Mouse (Mus musculus) Patski (cell line): Measurements from ENCODE around the gene Pax8. TPM values are rescaled to one million over a fixed set of nuclear protein-coding genes. Genes with fewer than 3 reads are reported as not detected.

Experiments used
- ATAC-seq: fragments of 100-300 bp; one replicate; pipeline ENCODE4 v1.8.0; 2021
- CTCF ChIA-PET: fragments of 350-600 bp; sonication (Branson Sonifier 250); formaldehyde crosslinking; loops from one replicate; lab custom pipeline; 2022; ENCODE audit warnings: inconsistent platforms; lab: Charles Lee
- POLR2A ChIA-PET: fragments of 350-600 bp; sonication (Branson Sonifier 250); formaldehyde crosslinking; loops from one replicate; lab custom pipeline; 2022; ENCODE audit warnings: antibody characterized with exemption, inconsistent platforms; lab: Charles Lee
- DNase-seq: peaks from one replicate; pipeline ENCODE4 v3.0.0-alpha.2; 2011; ENCODE audit warnings: low read depth, low spot score
- H3K27me3 ChIP-seq: fragments of 371-371 bp; one replicate; pipeline ENCODE4 v1.5.1; 2021
- CTCF ChIP-seq: fragments of 100-300 bp; IDR thresholded peaks from one replicate; pipeline ENCODE4 v1.5.1; 2021
- in situ Hi-C: fragments of 300-500 bp; cut with MboI; formaldehyde crosslinking; loops from 3 replicates; pipeline ENCODE4 v1.11.1; 2018; ENCODE audit warnings: low pct_unique_long_range_greater_than_20kb, mixed read lengths
- polyA plus RNA-seq: library from polyadenylated mRNA; unstranded; gene quantifications from one replicate; pipeline ENCODE4 v1.2.3, GENCODE M21; 2021

Pax8 gene
- polyA plus RNA-seq, 1 experiment from 2014 or later: 219 TPM

DNA sequence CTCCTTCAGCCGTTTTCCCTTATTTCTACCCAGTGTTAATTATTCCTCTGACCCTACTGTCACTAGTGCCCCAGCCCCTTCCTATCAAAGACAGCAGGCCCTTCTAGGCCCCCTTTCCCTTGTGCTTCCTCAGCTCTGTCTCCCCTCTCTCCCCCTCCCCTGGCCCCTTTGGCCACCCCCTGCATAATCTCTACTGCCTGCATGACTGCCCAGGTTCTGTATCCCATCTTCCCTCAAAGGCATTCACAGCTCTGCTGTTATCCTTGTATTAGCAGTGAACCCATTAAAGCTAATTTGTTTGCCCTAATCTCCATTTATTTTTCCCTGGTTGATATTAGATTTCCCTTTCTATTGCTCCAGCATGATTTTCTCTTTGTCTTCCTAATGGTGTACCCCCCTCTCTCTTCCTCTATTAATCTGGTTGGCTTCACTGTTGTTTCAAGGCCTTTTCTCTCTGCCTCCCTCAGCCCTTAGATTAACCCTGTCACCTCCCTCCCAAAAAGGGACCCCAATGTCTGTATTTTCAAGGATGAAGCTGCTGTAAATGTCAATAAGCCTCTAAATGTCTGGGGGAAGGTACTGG, 20.9 kb downstream of the Pax8 start:
- no peaks in the 10 kb centered on the region for H3K27me3 ChIP-seq
- DNase-seq: no peak
- no peak for TF ChIP-seq CTCF
- ATAC-seq: no peak
- ChIA-PET CTCF (interaction anchor here (0.9 to 1.4 kb wide), 5 partner anchors 12 to 114 kb away, joined by 3 to 6 read pairs (median 4); no protein-coding TSS in a partner anchor), POLR2A (interaction anchor here (0.8 to 5.8 kb wide), 7 partner anchors 10 to 40 kb away, joined by 3 to 32 read pairs (median 6); partner anchors contain the start of gene Pax8)
- in situ Hi-C loops: loop anchor here (25.0 kb wide), 1 partner anchor 1292 kb away; the partner anchor contains the start of genes Mastl and Yme1l1

DNA sequence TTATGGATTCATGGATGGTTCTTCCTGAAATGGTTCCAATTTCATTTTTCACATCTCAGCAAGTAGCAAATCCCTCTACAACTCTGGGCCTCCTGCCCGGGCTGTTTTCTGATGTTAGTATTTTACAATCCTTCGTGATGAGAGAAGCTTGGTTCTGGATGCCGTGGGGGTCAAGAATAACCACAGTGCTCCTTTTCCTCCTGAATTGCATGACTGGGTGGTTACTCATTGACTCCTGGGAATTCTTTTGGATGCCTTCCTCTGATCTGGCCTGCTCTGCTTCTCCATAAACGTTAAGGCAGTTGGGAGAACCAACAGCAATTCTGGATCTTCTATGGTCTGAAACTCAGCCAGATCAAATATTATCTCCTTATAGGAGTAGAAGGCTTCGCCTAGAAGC, 22.2 kb downstream of the Pax8 start:
- peak; percentile 92 for ATAC-seq
- TF ChIP-seq CTCF: no peak
- in situ Hi-C loops: loop anchor here (25.0 kb wide), 1 partner anchor 1291 kb away; the partner anchor contains the start of genes Mastl and Yme1l1
- POLR2A ChIA-PET: interaction anchor here (0.7 to 5.8 kb wide), 6 partner anchors 9 to 27 kb away, joined by 3 to 32 read pairs (median 4); partner anchors contain the start of gene Pax8
- DNase-seq: peak; percentile 98
- no peaks in the 10 kb centered on the region for H3K27me3 ChIP-seq
- CTCF ChIA-PET: interaction anchor here (1.1 kb wide), 1 partner anchor 36 kb away, joined by 3 read pairs; no protein-coding TSS in a partner anchor

DNA sequence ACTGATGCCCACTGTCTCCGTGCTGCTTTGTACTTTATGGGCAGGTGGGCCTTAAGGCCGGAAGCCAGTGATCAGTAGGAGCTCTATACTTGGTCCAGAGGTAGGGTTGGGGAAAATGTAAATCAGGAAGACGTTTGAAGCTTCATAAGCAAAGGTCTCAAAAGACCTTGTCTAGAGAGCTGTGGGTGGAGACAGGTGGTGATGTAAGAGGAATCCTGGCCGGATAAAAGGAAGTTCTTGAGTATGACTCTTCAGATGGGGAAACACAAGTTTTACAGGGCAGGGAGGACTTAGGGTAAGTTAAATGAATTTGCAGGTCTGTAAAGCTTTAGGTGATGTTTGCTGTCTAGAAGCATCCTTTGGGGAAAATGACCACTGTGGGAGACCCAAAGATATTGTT, 26.3 kb downstream of the Pax8 start:
- in situ Hi-C loops: no loop called here
- TF ChIP-seq CTCF: no peak
- CTCF ChIA-PET: interaction anchor here (1.4 kb wide), 2 partner anchors 11 to 119 kb away, joined by 3 to 6 read pairs; no protein-coding TSS in a partner anchor
- no peak for DNase-seq
- ATAC-seq: no peak
- H3K27me3 ChIP-seq: no peaks in the 10 kb centered on the region
- POLR2A ChIA-PET: interaction anchor here (1.0 to 1.6 kb wide), 3 partner anchors 13 to 26 kb away, joined by 3 to 5 read pairs (median 4); no protein-coding TSS in a partner anchor

DNA sequence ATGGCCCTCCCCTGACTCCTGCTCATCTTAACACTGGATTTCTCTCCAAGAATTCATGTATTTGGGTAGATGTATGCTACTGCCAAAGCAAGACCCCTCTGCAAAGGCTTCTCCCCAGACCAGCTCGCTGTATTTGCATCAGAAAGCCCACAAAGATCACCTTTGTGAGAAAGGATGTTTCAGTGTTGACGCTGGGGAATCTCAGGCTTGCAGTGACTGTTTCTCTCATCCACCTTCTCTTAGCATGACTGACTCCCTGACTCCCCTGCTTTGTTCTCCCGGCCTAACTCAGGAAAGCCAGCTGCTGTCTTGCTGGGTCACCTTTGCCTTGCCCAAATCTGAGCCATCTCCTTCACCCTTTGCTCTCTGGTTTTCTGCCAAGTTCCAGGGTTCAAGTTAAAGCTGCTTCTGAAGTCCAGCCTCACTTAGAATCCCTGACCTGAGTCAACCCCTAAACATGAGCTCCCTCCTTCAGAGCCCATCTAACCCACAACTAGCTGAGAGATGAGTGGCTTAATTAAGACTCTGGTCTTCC, 32.1 kb downstream of the Pax8 start:
- no peaks in the 10 kb centered on the region for H3K27me3 ChIP-seq
- ChIA-PET CTCF (interaction anchor here (1.3 kb wide), 1 partner anchor 9 kb away, joined by 3 read pairs; no protein-coding TSS in a partner anchor), POLR2A (interaction anchor here (0.9 kb wide), 1 partner anchor 9 kb away, joined by 3 read pairs; no protein-coding TSS in a partner anchor)
- no peak for DNase-seq
- in situ Hi-C loops: no loop called here
- no peak for TF ChIP-seq CTCF
- no peak for ATAC-seq

DNA sequence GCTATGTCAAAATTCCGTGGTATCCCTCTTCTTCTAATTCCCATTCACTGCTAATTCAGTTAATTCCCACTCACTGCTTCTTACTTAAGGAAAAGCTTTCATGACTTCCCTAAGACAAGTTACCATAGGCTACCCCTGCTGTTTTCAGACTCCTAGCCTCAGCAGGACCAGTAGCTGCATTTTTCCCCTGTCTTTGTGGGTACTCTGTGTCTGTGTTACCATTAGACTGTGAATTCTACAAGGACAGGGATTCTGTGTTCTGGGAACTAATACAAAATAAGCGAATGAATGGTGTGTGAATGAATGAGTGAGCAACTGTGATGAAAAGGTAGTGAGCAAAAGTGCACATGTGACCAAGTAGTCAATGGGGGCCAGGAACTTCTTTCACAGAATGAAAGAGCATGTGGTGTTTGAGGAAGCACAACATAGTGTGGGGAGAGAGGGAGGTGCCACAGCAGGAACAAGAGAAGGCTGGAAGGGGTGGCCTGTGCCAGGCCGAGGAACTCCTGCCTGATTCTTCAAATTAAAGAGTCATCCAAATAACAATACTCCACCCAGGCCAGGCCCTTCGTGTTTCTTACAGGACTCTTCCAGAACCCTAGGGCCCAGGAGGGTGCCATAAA, 33.0 kb downstream of the Pax8 start:
- TF ChIP-seq CTCF: no peak
- in situ Hi-C loops: no loop called here
- DNase-seq (no peak), ATAC-seq (no peak)
- H3K27me3 ChIP-seq: no peaks in the 10 kb centered on the region
- ChIA-PET CTCF (interaction anchor here (1.1 to 2.0 kb wide), 4 partner anchors 10 to 34 kb away, joined by 3 to 7 read pairs (median 4); no protein-coding TSS in a partner anchor), POLR2A (interaction anchor here (0.7 to 2.5 kb wide), 4 partner anchors 10 to 34 kb away, joined by 3 to 6 read pairs (median 4); no protein-coding TSS in a partner anchor)

DNA sequence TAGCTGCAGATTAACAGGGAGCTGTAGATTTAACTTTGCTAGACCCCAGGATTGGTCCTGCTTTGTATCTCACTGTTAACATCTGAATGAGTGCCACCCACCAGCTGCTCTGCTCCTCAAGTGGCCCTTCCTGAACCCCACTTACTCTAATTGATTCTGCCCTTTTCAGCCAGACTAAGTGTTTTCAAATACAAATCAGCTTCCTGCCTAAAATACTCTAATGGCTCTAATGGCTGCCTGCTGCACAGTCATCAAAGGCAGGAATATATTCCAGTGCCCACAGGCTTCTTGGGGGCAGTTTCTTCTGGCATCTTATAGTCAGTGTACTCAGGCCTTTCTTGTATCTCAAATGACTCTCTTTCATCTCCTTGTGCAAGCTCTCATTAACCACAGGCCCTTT, 33.5 kb downstream of the Pax8 start:
- ChIA-PET POLR2A (interaction anchor here (0.5 to 3.8 kb wide), 6 partner anchors 10 to 1265 kb away, joined by 3 to 31 read pairs (median 4); partner anchors contain the start of gene Pax8), CTCF (interaction anchor here (1.1 to 2.0 kb wide), 6 partner anchors 10 to 34 kb away, joined by 3 to 7 read pairs (median 5); no protein-coding TSS in a partner anchor)
- H3K27me3 ChIP-seq: no peaks in the 10 kb centered on the region
- no peak for TF ChIP-seq CTCF
- in situ Hi-C loops: no loop called here
- ATAC-seq: no peak
- DNase-seq: no peak

DNA sequence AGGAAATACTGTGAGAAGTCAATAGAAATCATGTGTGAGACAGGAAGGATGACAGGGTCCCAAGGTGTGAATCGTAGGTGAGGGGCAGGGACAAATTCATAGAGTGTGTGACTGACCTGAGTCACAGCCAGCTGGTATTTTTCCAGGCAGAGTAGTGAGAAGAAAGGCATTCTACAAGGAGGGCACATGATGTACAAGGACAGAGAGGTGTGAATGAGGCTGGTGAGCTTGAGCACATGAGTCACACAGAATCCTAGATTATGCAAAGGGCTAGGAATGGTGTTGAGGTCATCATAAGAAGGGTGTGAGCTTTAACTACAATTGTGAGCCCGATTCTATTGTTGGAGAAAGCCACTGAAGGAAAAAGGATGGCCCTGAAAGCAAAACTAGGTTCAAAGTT, 35.3 kb downstream of the Pax8 start:
- ATAC-seq (peak; percentile 91), DNase-seq (peak; percentile 81)
- ChIA-PET POLR2A (interaction anchor here (1.3 to 3.8 kb wide), 3 partner anchors 13 to 34 kb away, joined by 3 to 31 read pairs (median 6); partner anchors contain the start of gene Pax8), CTCF (interaction anchor here (1.0 to 1.9 kb wide), 6 partner anchors 12 to 39 kb away, joined by 3 to 6 read pairs (median 4); no protein-coding TSS in a partner anchor)
- in situ Hi-C loops: no loop called here
- no peaks in the 10 kb centered on the region for H3K27me3 ChIP-seq
- TF ChIP-seq CTCF: no peak

DNA sequence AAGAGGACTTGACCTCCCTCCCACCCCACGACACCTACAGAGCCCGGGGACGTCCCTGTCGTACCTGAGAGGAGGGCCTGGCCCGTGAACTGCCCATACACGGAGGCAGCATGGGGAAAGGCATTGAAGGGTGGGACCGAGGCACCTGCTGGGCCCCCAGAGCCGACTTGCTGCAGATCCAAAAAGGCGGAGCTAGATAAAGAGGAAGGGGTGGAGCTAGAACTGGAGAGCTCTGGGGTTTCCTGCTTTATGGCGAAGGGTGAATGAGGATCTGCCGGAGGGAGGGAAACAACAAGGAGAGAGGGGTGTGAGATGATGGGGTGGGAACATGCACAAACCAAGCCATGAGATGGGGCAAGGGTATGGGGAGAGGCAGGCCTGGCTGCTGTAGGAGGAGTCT, 39.7 kb downstream of the Pax8 start:
- H3K27me3 ChIP-seq: no peaks in the 10 kb centered on the region
- in situ Hi-C loops: no loop called here
- DNase-seq (no peak), ATAC-seq (no peak)
- ChIA-PET POLR2A (interaction anchor here (1.2 to 1.6 kb wide), 2 partner anchors 14 to 38 kb away, joined by 3 to 5 read pairs; no protein-coding TSS in a partner anchor), CTCF (interaction anchor here (0.9 kb wide), 1 partner anchor 43 kb away, joined by 3 read pairs; no protein-coding TSS in a partner anchor)
- no peak for TF ChIP-seq CTCF

DNA sequence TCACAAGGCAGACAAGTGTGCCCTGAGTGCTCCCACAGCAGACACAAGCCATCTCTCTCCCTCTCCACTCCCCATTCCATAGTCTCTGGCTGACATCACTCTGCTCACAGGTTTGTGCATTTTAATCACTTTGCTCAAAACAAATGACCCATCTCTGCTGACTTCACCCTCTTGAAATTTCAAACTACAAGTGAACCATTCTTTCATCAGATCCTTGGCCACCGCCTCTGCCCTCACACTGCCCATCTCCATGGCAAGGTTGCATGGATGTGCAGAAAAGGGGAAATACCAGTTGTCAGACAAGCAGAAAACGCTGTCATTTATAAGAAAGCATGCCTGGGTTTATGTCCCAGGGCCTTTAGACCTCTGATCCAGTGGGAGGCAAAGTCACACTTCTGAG, 40.7 kb downstream of the Pax8 start:
- no peak for TF ChIP-seq CTCF
- ATAC-seq: peak; percentile 93
- in situ Hi-C loops: no loop called here
- DNase-seq: no peak
- ChIA-PET POLR2A (interaction anchor here (0.7 to 1.9 kb wide), 5 partner anchors 21 to 43 kb away, joined by 3 to 5 read pairs (median 4); no protein-coding TSS in a partner anchor), CTCF (interaction anchor here (0.9 to 3.5 kb wide), 4 partner anchors 11 to 129 kb away, joined by 3 to 14 read pairs (median 4); no protein-coding TSS in a partner anchor)
- H3K27me3 ChIP-seq: no peaks in the 10 kb centered on the region
